Mouse (Mus musculus): ENCODE measurements around the gene Tnfrsf1a.

- TF ChIP-seq GATA1 (IDR thresholded peaks at IDR 0.05; ENCODE audit: borderline replicate concordance, low read length) (no peak), FLI1 (IDR thresholded peaks at IDR 0.05; ENCODE audit: low read length) (no peak)
Measured at GRCm38 (mm10) chr6:125323547-125323946, 25.6 kb upstream of the Tnfrsf1a start.

Measured in megakaryocyte, embryonic 14.5 days (primary cell).